Mouse (Mus musculus): ENCODE results near the gene Foxo6.
A peak's percentile ranks its signal among the peaks of the same experiment; 100 is the strongest.

Gene Foxo6

DNA sequence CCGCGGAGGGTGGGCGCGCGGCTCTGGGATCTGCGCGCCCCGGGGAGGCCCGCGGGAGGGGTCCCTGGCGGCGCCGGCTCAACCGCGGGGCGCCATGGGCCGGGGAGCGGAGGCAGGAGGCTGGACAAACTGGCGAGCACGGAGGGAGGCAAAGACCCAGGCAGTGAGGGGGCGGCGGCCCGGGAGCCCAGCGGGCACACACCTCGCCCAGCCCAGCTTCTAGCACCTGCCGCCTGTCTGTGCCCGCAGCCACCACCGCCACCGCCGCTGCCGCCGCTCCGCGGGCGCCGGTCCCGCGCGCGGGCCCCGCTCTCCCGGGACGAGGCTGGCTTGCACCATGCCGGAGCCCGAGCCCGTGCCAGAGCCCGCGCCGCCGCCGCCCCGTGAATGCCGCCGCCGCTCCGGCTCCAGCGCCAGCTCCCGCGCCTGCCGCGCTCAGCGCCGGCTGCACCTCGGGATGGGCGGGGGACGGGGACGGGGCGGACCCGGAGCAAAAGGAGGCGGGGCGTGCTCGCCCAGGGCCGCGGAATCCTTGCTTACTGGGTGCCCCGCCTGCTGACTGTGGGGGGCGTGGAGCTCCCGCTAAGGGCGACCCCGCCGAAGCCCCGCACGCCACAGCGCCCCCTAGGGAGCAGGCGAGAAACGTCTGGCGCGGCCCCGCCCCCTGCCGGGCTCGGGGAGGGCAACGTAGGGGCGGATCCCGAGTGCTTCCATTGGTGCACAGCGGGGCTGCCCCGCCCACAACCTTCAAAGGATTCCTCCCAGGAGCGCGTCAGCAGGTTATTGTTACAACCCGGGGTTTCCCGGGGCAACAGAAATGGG lies at the start of gene Foxo6:
Foxo6 (minus strand) TSS at position 60 of the 822 bp plus-strand sequence.
- peak; percentile 98 for DNase-seq

DNA sequence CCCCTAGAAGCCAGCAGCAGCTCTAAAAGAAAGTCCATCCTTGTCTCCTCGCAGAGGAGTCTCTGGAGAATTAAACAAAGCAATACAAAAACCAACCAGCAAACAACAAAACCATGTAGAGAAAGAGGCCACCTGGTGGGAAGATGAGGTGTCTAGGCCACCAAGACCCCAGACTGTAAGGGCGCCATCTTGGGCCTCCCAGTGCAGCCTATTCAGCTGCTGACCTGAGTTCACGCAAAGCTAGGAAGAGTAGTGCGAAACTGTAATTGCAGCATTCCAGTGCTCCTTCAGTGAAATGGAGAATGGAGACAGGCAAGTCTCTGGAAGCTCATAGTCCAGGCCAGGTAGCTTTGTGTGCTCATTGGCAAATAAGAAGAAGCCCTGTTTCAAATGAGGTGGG lies 47.2 kb upstream of the Foxo6 start:
- no peak for DNase-seq

DNA sequence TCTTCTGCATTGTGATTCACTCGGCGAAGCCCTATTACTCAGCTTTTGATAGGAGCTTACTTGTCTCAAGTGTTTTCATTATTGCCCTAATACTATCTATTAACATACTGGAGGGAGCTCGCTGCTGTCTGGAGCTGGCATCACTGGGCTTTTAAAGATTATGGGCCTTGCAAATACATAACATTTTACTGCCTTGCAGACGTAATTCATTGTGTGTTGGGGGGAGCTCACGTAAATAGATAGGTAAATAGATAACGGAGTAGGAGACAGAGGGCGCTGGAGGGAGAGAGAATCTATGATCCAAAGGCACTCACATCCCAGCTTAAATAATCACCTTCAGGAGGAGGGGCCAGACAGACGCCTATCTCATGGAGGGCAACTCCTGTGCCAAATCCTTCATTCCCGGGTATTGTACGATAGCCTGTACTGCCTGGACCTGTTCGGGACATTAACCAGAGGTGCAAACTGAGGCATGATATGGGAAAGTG lies 45.8 kb upstream of the Foxo6 start:
- DNase-seq = no peak

DNA sequence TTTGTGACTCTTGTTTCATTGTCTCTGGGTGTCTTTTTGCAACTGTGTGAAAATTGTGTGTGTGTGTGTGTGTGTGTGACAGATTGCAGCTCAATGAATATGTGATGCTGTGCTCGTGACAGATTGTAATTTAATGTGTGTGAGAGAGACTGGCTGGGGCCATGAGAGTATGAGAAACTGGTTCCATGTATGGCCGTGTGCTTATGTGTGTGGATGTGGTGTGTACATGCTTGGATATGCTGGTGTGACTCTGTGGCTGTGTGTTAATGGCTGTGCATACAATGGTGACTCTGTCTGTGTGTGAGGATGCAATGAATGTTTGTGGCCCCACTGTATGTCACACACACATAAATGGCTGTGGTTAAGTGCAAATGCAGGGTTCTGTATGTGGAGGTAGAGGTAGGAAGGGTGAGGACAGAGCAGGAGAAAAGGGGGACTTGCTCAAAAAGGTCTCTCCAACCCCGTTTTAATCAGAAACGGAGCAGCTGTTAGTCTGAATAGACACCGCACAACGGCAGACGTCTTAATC lies 45.3 kb upstream of the Foxo6 start:
- DNase-seq = no peak

DNA sequence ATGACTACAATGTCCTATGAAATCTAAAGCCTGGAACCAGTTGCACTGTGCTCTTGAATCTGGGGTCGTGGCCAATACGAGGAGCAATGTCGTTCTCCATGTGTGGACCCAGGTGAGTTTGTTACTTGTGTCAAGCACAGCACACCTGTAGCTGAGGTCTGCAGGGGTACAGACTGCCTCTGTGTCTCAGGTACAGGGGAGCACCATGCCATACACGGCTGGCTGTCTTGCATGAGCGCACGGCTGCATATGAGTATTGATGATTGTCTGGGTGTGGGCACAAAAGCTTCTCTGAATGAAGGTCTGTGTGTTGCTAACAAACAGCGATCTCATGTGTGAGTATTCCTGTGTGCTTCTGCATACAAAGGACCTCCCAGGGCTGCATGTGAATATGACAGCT lies 44.8 kb upstream of the Foxo6 start:
- DNase-seq = no peak

DNA sequence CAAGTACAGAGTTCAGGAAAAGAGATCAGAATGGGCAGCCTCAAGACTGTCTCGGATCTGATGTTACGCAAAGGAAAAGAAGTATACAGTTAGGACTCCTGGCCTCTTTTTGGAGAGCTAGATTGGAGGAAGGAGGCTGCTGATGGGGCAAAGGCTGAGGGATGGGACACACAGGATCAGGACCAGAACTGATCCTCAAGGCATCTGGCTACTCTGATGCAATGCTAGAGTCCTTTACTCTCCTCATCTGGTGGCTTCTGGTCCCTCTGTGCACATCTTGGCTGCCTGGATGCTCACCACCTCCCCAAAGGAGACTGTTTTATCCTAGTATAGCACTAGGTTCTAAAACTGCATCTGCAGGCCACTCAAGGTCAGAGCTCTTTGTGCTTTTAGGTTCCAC lies 44.4 kb upstream of the Foxo6 start:
- no peak for DNase-seq

DNA sequence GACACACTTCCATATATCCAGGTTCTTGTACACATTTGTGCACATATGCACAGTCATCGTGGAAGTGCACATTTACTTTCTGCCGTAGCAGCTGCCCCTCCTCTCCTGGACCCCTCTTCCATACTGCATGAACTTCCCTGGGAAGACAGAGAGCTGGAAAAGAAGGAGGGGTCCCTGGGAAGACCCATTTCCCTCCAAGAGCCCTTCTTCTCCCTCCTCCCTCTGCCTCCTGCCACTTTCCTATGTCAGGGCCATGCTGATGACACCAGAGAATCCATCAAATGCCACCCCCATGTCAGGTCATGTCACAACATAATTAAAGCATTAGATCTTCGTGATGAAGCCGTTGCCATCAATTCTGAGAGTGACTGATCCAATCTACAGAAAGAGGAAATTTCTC lies 38.6 kb upstream of the Foxo6 start:
- no peak for DNase-seq

DNA sequence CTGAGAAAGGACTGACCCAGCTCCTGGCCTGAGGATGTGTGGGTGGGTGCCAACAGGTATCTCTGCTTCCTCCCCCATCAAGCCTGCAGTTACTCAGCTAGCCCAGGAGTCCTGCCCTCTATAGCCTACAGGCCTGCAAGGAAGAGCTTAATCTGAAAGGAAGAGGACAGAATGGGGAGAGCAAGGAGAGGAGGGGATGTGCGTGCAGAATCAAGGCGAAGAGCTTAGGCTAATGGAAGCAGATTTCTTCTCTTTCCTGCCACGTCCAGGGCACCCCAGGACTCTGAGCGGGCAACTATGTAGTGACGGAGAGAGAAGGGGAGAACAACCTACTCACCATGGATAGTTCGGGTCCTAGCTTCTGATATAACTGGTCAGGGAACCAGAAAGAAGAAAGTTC lies 37.9 kb upstream of the Foxo6 start:
- no peak for DNase-seq

DNA sequence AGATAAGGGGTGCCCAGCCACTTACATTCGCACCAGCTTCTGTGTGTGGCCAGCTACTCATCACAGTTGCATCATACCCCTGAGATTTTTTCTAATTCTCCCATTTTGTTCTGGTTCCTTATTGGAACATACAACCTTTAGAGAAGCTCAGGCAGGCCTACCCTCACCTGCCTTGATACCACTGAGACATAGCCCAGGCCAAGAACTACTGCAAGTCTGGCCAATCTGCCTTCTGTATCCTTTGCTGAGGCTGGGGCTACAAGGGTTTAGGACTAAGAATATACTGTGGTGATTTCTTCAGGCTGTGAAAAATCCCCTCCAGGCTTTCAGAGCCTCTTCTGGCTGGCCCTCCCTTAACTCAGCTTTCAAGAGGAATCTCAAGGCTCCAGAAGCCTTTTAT lies 36.7 kb upstream of the Foxo6 start:
- DNase-seq = no peak

DNA sequence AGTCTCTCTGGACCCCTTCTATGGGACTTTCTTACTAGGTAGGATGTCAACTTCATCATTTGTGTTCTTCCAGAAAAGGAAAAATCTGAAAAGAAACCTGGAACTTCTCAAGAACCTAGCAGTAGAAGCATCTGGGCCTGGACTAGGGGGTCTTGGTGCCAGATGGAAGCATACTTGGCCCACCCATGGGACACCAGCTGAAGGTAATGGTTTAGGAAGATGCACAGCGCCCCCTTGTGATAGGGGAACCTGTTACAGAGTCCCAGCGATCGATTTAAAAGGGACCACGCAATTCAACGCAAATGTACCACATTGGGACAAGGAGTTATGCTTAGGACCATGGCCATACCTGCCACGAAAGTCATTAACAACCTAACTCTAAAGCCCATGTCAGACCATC lies 36.0 kb upstream of the Foxo6 start:
- DNase-seq = peak; percentile 32

DNA sequence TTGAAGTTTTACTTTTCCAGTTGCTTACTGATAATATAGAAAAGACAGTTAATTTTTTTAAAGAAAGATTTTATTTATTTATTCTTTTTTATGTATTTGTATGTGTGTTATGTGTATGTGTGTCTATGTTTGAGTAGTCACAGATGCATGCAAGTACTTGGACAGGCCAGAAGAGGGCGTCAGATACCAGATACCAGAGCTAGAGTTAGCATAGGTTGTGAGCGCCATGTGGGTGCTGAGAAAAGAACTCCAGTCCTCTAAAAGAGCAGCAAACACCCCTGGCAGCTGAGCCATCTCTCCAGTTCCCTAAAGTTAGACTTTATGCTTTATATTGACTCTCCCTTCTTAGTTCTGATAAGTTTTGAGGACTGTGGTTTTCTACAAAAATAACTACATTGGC lies 30.4 kb upstream of the Foxo6 start:
- DNase-seq = no peak

DNA sequence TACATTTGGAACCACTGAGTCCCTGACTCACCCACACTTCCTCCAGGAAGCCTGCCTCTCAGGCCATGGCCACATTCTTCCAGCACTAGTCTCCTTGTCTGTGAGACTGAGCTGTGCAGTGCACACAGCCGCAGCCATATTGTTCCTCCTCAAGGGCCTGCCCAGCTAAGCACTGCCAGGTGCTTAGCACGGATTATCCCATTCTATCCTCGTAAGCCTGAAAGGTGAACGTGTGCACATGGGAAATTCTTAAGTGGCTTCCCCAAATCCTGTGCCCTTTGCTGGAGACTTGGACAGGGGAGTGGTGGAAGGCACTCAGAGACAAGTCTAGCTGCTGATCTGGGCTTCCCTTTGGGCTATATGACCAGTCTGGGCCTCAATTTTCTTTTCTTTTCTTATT lies 29.6 kb upstream of the Foxo6 start:
- DNase-seq = no peak

DNA sequence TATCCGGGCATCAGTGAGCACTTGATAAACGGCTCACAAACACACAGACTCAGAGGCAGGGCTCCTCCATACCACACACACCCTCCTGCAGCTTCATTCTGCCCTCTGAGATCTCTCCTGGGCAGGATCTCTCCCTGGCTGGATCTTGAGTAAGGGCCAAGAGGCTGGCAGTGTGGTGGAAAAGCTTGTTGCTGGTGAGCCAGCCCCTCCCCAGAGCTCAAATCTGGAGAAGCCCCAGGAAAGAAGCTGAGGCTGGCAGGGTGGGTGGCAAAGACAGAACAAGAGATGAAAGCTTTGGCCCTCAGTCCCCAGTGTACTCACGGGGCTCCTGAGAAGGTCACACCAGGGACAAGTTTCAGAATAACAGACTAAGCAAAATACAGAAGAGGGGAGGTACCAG lies 27.4 kb upstream of the Foxo6 start:
- DNase-seq = no peak

DNA sequence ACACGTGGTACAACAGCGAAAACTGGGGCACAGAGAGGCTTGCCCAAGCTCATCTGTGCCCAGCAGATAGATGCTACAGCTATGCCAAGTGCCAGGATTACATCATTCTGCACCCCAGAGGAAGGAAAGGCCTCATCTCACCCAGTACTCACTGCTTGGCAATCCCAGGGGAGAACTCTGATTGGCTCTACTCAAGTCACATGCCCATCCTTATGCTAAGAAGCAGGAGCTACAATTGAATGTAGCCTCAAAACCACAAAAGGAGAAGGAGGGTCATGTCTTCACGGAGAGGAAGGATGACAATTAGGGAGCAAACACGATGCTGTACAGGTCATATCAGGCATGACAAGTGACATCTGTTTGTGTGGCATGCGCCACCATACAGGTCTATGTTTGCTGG lies 26.2 kb upstream of the Foxo6 start:
- no peak for DNase-seq

DNA sequence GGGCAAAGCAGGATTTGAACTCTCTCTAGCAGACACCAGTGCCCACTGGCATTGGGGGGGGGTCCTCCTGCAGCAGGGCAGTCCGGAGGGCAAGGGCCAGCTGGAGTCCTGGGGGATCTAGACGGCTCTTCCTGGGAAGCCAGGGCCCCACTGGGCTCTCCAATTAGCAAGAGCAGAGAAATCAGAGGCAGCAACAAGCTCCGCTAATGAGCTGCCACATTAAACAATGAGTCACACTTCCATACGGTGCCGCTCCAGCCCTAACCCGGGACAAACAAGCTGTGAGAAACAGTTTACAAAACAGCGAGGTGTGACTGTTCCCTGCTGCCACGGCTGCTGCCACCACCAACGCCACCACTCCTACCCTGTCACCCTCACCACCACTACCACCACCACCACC lies 17.4 kb upstream of the Foxo6 start:
- no peak for DNase-seq

DNA sequence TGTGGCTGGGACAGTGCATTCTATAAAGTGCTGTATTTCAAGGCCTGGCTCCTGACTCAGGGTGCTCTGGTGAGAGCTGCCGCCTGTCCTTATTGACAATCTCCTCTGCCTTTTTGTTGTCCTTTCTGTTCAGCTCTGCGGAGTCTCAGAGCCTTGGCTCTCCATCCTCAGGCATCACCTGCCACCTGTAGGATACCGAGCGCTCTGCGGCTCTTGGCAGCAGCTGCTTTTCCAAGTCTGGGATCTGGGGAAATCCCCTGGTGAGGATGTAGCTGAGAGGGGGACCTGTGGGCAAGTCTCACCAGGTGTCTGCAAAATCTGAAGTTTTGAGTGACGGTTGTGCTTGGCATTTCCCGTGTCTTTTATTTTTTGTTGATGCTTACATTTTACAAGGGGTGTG lies 12.1 kb upstream of the Foxo6 start:
- no peak for DNase-seq

DNA sequence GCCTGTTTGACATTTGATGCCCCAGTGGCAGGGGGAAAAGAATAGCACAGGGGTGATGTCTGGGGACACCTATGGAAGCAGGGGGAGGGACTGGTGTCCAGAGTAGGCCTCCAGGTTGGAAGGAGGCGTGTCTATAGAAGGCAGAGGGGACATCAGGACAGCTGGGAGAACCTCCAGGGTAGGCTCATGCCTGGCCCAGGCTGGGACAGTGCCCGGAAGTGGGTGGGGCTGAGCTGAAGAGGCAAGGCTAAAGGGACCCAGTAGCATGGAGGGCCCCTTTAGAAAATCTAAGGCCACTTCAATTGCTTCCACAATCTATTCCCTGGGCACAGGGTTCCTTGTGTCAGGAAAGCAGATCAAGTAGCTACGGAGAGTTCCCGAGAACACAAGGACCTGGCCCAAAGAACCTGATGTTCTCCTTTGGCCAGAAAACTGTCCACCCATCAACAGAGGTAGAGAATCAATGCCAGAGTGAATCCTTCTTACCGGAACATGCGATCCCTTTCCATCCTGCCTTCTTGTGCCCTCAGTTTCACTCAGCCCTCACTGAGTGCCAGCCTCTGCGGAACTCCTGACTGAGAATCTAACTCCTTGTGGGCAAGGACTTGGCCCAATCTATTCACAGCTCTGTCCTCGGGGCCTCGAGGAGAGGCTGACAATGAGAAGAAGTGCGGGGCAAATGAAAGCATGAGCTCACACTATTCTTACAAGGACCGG lies 4.1 kb upstream of the Foxo6 start:
- DNase-seq = no peak

DNA sequence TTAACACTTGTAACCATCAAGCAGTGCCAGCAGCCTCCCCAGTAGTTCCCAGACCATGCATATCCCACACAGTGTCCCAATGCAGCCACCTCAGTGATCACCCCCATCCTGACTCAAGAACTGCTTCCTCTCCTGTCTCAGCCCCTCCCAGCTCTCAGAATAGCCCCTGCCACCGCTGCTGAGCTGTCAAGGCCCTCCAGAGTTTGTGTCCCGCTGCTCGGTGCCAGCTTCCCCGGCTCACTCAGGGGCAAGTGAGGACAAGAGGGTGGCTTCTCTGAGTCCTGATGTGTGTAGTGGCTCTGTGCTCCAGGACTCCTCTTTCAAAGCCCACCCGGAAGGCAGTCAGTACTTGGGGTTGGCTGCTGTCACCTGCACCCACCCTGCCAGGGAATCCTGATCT lies 3.3 kb upstream of the Foxo6 start:
- DNase-seq = no peak

DNA sequence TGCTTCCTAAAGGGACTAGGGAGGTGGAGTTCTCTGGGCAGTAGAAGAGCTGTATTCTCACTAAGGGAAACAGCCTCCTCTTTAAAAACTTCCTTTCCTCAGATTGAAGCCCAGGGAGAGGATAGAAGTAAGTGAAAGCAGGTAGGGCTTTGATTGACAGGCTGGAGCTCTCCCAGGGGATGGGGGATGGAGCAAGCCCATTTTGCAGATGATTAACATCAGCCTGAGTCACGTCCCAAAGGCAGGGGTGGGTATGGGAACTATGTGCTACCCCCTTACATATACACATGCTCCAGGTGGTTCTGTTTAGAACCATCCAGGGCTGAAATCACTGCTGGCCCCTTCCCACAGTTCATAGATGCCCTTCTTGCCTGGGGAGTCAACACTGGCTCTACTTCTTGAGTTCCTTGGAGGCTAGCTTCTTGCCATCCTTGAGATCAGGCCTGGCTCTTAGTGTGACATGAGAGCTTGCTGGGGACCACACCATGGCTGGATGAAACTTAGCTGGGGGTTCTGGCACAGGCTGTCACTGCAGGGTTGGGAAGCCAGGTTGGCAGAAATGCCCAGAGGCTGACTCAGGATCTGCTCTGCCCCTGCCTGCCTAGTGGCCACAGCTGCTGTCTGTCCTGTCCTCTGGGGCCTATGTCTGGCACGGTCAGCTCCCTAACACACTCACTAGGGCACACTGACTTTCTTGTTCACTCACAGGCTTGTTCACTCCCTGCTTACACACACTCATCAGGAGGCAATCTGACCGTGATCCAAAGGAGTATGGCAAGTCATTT lies 2.2 kb upstream of the Foxo6 start:
- no peak for DNase-seq

DNA sequence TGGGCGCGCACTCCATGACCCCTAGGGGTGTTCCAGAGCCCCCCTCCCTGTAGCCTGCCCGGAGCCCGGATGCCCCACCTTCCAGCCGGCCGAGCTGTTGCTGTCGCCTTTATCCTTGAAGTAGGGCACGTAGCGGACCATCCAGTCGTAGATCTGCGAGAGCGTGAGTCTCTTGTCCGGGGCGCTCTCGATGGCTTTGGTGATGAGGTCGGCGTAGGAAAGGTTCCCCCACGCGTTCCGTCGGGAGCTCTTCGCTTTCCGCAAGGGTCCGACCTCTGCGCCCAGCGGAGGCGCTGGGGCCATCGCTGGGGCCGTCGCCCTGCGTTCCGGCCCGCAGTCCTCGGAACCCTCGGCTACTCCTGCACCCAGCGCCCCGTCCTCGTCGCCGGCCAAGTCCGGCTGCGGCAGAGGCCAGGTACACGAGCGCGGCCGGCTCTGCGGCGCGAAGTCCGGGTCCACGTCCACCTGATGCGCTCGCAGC lies 348 bp downstream of the Foxo6 start:
- DNase-seq = no peak

DNA sequence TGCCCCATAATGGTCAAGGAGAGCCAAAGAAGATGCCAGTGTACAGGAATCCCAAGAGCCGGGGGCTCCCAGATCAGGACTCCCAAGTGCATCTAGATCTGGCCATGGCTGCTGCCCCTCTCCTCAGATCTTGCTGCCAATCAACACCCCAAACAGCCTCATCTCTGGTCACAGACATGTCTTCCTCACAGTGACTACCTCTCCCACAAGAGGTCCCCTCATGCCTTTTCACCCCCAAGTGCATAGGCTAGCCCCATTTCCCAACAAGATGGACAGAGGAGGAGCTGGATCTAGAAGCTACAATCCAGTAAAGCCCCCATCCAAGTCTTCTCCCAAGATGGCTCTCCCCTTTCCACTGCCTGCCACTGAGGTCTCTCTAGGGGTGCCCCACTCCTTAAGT lies 1.4 kb downstream of the Foxo6 start:
- no peak for DNase-seq

DNA sequence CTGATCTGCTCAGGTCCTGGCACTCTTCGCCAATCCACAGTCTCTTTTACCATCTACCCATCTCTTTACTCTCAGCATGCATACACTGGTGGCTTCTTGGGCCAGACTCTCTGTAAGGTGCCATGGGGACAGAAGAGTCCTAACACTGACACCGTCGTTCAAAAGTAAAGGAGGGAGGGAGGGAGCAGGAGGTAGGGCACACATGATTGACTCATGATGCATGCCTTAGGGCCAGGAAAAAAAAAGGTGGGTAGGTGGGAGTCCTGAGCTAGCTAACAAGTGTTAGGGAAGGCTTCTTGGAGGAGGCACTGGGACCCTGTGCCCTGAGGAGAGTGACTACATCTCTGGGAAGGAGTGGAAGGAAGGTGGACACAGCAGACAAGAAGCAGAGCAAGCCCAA lies 1.9 kb downstream of the Foxo6 start:
- no peak for DNase-seq

DNA sequence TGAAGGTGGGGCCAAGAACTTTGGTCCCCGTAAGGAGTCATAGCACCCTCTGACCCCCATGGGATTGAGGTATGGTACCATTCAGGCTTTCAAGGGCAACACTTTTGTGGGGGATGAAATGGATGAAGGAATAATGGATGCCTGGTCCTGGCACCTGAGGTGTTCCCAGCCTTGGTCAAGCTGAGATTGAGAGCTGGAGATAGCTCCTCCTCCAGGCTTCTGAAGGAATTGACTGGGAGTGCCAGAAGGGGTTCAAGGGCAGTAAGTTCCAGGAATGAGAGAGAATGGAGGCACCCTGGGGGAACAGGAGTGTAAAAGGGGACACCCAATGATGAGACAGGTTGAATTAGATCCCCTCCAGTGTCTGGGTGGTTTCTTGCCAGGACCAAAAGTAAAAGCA lies 3.0 kb downstream of the Foxo6 start:
- DNase-seq = no peak
